Mouse (Mus musculus) retina, postnatal 1 day (tissue): ENCODE measurements at regions not wholly inside any gene's neighbourhood (a gene's known extent, or its start where the extent isn't known, plus 50 kb on each side); places are given as distances from the start of the nearest gene placed in this dataset.

Source experiments
- DNase-seq: peaks from one replicate; pipeline ENCODE4 v3.0.0-alpha.2; 2012

DNA sequence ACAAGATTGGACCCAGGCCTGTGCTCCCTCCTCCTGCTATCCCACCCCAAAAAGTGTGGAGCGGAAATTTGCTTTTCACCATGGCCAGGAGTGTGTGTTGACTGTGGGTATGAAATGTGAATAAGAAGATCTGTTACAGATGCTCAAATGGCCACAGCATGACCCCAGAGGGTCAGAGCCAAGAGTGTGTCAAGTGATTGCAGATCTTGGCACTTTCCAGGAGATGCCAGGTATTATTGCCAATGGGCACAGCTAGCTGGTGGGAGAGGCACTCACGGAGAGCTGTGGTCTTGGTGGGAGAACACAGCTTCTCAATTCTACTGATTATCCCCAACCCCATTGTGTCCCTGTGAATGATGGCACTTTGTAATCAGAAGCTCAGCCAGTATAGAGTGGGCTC lies 62.7 kb downstream of the Smim20 start:
- DNase-seq = no peak

DNA sequence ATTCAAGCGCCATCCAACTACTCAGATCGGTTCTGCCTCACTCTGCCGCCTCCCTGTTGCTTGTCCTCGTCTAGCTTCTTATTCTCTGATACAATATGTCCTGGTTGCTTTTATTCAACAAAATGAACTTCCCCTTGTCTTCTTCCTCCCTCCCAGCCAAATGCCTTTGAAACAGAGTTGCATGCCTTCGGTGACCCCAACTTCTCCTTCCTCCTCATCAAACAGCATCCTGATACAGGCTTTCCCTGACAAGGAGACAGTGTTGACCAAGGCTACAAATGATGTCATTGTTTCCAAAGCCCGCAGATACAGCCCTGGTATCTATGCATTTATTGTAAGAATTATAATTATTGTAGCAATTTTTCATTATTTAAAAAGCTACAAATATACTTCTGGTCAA lies 69.8 kb downstream of the Smim20 start:
- no peak for DNase-seq

DNA sequence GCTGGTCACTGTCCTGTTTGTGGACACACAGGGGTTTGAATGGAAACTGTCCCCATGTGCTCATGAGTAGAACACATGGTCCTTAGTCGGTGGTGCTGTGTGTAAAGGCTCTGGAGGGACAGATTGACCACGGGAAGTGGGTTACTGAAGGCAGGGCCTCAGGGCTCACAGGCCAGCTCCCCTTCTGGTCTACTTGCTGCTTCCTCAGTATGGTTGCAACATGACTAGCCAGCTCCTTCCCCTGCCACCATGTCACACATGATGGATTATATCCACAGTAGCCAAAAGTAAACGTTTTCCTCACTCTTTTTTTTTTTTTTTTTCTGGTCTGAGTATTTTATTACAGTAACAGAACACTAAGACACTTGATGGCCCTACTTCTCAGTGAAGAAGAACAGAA lies 70.9 kb downstream of the Smim20 start:
- DNase-seq = no peak

DNA sequence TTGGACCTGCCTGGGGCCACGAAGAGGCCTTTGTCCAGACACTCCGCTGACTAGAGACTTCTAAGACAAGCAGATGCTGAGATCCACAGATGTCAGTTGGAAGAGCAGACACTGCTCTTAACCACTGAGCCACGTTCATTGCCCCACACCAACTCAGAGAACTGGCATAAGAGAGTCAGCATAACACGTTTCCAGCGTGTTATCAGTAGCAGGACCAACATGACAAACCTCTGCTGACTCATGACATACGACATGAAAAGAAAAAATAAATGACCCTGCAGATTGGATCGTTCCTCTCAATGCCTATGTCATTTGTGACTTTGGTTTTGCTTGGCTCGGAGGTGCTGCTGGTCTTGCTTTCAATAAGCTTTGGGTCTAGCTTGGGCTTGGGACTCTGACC lies 78.3 kb downstream of the Smim20 start:
- no peak for DNase-seq

DNA sequence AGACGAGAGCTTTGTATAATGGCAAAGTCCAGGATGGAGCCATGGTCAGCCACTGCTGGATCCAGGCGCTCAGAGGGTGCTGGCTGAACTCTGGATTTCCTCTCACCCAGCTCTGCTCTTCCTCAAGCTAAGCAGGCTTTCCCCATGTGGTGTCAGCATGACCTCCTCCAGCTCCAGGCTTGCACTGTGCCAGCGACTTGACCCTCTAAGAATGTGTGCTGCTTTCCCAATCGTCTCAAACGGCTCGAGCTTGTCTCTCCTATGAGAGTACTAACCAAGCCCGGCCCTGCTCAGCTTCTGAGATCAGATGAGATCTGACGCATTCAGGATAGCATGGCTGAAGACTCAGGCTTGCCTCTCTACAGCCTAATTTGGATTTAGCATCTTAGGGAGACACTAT lies 79.1 kb downstream of the Smim20 start:
- peak; percentile 47 for DNase-seq

DNA sequence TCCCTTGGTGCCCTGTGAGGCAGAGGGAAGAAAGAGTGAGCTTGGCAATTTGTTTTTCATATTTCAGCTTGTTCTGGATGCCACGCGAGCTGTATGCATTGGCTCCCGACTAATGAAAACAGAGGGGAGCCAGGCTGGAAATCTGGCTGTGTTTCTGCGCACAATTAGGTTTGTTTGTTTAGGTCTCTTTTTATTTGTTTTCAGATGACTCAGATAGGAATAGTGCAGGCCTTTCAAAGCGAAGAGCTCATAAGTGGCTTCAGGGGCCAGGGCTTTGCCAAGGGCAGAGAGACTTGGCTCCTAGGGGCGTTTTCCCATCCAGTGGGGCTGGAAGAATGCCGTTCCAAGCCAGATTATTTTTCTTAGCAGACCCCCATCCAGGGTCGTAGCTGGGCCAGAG lies 79.9 kb downstream of the Smim20 start:
- DNase-seq = no peak

DNA sequence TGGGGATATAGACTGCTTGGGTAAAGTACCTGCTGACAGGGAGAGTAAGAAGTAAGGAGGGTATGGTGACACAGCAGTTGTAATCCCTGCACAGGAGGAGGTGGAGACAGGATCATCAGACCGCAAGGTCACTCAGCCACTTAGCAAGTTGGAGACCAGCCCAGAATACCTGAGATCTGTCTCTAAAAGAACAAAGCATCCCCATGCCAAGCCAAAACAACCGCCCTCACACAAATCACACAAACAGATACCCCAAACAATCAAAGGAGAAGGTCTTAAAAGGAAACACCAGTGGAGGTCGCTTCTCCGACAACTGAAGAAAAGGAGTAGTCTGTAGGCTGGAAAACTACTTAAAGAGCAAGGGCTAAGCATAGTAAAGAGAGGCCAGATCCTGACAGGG lies 86.0 kb downstream of the Smim20 start:
- no peak for DNase-seq

DNA sequence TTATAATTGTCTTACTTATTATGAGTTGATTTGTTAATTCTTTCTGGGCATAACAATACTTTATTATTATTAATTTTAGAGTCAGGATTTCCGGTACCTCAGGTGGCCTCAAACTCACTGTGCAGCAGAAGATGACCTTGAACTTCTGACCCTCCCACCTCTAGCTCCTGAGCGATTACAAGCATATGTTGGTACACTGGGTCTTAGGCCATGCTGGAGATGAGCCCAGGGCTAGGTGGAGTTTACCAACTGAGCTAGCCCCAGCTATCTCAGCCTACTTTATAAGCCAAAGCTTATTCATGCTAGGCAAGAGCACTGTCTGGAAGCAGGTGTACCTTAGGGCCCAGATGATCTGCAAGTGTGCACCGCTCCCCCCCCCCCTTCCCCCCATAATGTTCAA lies 87.4 kb downstream of the Smim20 start:
- DNase-seq = no peak

DNA sequence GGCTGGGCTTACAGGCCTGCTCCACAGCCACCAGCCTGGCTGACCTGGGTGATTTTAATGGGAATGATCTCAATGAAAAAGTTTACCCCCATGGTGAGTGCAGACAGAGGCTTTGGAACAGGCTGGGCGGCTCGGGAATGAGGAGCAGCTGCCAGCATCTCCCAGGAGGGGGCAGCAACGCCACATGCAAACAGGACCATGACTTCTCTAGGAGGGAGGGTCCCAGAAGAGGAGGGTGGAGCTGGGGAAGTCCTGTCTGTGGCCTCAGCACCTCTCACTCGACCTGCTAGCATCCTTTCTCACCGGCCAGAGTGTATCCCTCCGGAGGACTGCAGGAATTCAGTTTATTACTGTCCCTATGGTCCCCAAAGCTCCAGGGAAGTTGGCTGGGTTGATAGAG lies 88.2 kb downstream of the Smim20 start:
- peak; percentile 88 for DNase-seq

DNA sequence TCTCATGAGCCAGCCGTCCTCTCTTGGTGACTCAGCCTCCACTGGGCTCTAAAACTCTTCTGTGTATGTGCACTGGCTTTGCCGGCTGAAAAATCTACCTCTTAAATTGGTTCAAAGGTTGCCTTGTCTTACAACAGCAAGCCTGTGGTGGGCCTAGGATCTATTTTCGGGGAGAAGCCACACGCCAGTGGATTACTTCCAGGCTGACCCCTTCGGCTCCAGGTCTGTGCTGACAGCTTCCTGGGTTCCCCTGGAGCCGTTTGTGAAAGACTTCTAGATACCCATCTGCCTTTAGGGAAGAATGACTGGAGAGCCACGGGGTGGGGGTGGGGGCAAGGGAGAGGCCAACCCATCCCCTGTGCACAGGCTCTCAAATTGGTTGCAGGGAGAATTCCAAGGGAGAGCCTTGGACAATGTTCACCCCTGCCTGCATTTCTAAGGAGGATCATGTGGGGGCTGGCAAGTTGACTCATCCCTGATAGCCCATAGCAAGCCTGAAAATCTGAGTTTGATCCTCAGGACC lies 90.3 kb downstream of the Smim20 start:
- DNase-seq = no peak

DNA sequence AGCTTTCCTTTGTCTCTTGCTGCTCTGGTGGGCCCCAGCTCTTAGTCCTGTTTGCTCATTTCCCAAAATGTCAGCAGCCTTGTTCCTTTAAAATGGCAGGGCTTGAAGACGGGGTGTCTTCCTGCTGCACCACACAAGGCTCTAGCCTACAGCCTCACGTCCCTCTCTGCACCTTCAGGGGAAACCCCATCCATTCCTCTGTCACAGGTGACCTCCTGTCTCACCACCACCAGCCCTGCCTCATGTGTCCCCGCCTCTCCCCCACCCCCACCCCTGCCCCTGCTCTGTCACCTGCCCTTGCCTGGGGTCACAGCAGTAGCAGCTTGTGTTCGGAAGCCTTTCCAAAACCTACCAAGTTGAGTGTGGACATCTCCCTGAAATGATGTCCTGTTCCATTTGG lies 91.3 kb downstream of the Smim20 start:
- no peak for DNase-seq

DNA sequence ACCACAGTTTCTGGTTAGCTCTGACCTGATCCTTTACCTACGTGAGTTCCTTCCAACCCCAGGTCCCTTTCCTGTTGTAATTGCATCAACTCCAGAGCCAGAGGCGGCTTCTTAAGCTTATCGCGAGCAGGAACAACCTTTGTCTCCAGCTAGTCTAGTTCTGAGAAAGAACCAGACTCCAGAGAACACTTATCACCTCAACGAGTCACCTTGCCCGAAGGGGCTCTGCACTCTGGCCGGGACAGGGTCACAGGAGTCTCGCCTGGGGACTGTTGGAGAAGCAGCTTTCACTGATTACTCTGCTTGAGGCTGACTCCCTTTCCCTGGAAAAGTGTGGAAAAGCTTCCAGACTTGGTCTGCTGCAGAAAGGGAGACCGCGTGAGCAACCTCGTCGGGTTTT lies 93.0 kb downstream of the Smim20 start:
- no peak for DNase-seq

DNA sequence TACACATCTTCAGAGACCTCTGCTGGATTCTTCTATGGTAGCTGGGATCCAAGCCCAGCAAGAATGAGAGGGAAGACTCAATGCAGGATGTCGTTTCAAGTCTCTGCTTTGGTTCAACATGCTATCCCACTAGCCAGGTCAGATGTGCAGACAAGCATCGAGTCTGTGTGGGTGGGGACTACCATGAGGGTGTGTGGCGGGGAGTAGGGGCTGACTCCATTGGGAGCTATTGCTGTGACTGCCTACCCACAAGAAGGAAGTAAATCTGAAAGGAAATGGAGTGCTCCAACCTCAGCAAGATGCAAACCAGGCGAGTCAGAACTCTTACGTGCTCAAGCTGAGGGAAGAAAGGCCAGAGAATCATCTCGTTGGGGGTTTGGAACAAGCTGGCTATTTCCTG lies 94.4 kb downstream of the Smim20 start:
- DNase-seq = no peak

DNA sequence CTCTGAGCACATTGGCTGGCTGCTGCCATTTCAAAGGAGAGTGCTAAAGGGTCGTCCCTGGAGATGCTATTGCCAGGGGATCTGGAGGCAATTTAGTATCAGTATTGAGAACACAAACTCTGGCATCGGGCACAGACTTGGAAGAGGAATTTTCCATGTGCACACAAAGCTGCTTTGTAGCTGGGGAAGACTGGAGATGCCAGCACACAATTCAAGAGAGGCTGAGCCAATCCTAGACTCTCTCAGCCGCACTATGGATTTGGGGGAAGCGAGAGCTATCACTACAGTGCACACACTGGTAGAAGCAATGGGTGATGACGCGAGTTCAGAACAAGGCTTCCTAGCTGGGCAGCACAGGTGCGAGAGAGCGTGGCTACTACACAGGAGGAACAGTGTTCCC lies 97.0 kb downstream of the Smim20 start:
- DNase-seq = no peak

DNA sequence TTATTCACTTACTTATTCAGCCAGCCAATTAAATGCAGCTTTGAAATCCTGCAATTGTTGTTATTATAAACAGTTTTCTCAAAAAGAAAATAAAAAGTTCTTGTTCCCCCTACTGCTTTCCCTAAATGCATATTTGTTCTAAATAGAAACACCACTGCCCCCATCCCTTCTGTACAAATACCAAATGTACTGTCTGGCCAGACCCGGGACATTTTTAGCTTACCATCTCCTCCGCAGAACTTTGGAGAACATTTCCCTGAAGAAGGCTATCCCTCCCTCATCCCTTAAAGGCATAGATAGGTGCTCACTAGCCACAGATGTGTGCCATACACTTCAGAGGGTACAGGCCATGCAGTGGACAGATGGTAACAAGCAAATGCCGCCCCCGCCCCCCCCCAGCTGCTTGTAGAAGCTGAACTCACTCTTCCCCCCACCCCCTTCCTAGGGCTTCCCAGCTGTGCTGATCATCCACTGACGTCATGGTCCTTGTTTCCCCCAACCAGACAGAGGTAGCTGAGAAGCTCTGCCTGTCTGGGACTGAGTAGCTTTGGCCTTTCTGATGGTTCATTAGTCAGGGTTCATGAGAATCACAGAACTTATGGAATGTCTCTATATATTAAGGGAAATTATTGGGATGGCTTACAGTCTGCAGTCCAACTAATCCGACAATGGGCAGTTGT lies 98.9 kb upstream of the Rbpj start:
- DNase-seq = no peak

DNA sequence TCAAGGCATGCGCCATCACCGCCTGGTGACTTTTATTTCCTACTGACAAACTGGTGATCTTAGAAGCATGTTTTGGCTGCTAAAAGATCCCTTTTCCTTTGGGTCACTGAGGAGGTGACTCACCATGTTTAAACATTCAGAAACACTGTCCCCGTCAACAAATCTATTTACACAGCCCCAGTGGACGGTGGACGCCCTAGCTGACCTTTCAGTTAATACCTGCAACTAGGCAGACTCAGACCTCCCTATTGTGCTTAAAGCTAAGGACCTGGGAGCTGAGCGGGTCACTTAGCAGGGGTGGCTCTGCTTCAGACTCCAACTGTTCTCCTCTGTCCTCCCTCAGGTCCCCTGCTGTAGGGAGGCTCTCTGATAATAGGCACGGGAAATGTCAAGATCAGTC lies 95.7 kb upstream of the Rbpj start:
- no peak for DNase-seq

DNA sequence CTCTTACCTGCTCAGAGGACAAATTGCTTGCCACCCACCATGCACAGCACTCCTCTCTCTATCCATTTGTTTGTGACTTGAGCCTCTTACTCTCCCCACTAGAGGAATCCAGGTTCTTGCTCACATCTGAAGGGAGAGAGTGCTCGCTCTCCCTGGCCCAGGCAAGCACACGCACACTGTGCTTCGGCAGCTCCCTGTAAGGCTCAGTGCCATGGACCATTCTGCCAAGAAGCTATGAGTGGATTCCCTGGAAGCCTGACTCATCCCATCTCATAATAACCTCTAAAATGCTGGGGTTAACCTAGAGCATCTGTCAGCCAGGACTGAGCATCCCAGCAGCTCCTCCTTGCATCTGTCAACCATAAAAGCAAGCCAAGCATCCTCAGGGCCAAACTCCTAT lies 94.3 kb upstream of the Rbpj start:
- no peak for DNase-seq

DNA sequence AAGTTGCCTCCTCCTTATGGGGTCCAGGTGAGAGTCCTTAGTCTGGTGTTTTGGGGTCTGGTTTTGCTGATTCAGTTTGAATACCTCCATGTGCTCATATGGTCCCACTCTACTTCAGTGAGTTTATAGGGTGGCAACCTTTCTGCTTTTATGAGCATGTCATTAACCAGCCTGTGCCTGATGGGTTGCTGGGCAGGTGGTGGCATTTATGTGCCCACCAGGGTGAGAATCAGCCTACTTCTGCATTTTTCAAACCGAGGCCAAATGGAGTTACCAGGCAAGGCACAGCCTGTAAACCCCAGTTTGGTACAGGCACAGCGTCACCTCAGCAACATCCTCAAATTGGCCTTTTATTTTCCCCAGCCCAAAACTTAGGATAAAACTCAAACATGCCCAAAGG lies 92.6 kb upstream of the Rbpj start:
- DNase-seq = no peak

DNA sequence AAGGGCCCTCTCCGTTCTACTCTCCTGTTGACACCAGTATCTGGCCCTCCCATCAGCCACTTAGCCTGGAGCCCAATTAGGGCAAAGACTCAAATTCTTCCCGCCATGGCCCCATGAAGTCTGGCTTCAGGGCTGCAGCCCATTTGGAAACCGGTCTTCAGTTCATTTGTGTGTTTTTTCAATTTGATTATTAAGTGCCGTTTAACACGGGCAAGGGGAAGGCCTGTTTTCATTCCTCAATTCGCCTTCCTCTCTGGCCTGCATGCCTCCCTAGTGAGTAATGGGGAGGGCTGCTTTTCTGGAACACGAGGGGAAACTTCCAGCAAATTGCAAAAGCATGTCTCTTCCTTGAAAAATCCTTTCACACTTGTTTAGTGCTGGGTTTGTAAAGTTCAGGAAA lies 89.1 kb upstream of the Rbpj start:
- no peak for DNase-seq

DNA sequence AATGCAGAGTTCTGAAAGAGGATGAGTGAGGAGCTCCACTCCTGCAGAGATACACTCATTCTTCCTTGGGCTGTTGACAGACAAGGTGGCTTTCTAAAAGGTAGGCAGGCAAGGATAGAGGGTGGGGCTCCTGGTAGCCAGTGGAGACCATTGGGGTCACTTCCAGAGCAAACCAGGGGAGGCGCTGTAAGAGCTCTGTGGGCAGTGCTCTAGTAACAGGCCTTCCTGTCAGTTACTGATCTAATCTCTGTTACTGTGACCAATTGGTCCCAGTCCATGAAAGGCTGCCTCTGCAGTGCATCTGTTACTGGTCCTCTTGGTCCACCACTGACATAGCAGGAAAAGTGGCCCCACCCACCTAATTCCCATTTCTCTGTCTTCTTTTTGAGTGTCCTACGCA lies 88.3 kb upstream of the Rbpj start:
- no peak for DNase-seq

DNA sequence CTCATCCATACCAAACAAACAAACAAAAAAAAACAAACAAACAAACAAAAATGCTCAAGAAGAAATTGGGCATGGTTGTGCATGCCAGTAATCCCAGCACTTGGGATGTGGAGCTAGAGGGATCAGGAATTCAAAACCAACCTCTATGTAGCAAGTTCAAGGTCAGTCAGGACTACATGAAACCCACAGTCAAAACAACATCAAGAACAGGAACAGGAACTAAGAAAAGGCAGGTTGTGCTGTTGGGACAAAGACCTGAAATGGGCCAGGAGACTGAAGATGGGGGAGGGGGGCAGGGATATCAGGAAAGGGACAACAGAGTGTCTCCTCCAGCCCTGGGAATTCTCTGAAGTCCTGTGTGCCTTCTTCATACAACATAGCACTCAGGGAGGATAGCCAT lies 87.8 kb upstream of the Rbpj start:
- DNase-seq = no peak

DNA sequence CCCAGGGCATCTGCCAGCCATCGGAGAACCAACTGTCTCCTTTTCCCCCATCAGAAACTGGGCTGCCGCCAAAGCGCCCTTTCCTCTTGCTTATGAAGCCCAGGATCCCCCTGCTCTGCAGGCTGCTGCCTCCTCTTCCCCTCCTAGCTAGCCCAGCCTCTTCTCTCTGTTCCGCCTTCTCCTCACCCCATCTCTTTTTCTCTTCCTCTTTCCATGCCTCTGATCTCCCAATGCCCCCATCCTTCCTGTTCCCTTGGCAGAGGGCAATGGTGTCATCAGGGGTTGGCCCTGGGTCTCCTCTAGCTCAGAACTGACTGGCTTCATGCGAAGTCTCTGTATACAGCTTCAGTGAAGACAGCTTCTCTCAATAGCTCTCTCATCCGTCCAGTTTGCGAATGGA lies 87.4 kb upstream of the Rbpj start:
- no peak for DNase-seq

DNA sequence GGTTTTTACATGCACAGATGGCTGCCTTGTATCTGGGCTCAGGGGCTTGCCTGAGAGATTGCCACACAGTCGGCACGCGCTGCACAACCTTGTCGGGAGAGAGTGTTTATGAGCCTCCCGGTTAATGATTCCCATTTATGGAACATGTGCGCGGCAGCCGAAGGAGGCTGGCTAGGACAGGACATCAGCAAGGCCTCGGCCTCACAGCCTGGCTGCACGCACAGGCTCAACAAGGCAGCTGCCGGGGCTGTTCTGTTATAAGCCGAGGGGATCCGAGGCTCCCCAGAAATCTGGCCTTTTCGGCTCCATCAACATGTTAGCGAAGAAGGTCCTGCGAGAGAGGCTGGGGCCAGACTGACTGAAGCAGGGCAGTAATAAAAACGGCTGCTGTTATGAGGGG lies 86.3 kb upstream of the Rbpj start:
- DNase-seq = no peak

DNA sequence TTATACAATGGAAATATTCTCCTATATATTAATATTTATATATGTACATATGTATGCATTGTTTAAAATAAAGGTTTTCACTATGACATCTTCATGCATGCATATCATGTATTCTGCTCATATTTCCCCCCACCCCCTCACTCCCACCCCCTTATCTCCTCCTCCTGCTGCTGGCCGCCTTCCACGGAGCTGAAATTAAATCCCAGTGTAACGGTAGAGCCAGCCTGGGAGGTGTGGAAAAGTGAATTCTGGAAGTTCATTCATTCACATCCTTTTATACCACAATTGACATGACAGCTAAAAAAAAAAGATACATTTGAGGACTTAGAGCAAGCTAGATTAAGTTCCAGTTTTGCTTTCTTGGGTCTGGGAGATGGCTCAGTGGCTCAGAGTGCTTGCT lies 85.7 kb upstream of the Rbpj start:
- no peak for DNase-seq

DNA sequence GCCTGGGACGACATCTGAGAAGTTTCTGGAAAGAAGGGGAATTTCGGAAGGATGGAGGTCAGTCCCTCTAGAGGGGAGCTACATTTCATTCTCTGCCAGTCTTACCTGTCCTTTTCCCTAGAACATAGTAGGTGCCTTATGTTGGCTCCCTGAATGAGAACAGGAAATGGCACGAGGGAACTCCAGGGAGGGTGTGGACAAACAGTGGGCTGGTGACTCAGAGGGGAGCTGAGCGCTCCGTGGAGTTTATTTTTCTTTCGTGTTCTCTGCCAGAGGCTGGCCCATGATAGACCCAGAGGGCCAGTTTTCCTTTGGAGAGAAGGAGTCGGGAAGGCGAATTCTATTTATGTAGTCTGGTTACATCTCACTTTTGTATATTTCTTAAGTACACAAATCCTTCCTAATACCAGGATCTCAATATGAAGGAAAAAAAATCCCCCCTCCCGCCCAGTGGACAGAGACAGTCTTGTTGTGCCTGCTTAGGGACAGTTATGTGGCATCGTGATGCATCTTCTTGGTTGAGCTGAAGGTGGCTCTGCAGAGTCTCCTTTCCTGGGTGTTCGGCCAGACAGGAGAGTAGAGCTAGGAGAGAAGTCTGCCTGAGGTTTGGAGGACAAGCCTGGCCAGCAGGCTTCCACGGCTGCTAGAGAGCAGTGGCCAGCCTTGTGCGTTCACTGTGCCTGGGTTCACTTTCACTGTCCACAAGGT lies 84.3 kb upstream of the Rbpj start:
- DNase-seq = no peak
